Mouse (Mus musculus): ENCODE data around the gene Tubgcp2. TPM values are rescaled to one million over a fixed set of nuclear protein-coding genes. Genes with fewer than 3 reads are reported as not detected.

The Tubgcp2 gene
- polyA plus RNA-seq, 1 experiment: 51.4 TPM

DNA sequence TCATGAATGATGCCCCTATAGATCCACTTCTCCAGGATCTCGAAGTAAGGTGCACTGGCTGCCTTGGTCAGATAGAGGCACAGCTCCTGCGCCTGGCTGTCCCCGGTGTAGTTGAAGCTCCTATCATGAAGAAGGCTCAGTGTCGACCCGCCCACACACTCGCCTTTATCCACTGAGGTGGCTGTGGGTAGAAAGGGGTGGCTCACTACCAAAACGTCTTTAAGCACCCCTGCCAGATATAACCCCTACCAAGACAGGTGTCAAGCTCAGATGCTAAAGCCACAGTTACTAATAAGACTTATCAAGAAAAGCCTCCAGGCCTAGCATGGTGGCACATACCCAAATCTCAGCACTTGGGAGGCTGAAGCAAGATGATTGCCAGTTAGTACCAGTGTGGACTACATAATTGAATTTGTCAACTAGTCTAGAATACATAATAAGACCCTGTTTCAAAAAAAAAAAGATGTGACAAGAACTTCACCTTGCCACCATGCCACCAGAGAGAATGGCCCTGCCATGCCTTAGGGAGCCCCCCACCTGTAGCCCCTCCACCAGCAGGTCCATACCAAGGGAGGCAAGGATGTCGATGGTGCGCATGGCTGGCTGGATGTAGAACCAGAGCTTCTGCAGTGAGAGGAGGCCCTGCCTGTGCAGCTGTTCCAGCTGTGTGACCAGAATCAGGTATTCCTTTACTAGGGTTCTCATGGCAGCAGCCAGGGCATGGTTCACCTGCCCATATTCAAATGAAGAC lies 29.4 kb downstream of the Tubgcp2 start:
- Histone ChIP-seq H3K27me3 (ENCODE audit: control insufficient read depth, insufficient read depth, low read length) (no peaks in the 10 kb centered on the region), H3K27ac (ENCODE audit: insufficient read depth, low read length) (no peak overlapping the region), H3K4me3 (replicated peaks; ENCODE audit: insufficient read depth, low read depth, low read length) (no peak overlapping the region), H3K4me1 (ENCODE audit: control insufficient read depth, insufficient read depth, low read length) (no peaks in the 10 kb centered on the region)
- DNase-seq: peak in 1 of 2 experiments; percentile 3
- 92% methylated on average over 9 of the region's 9 CpGs for WGBS
- TF ChIP-seq CTCF (IDR thresholded peaks at IDR 0.05; ENCODE audit: borderline replicate concordance, insufficient read depth, low read depth, low read length): no peak

DNA sequence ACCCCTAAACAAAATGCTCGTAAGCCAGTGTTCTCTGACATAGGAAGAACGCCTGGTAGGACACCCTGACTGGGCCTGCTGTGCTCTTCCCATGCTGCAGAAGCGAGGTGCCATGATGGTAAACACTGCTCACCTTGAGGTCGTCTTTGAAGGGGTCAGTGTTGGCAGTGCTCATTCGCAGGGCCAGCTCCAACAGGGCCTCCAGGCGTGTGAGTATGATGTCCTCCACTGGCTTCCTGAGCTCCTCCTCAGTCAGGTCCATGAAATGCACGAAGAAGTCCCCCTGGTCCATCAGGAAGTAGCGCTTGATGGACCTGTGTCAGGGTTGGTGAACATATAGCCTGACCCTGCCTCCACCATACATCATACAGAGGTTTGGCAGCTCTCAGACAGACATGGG lies 31.8 kb downstream of the Tubgcp2 start:
- WGBS: 92% methylated on average over 8 of the region's 8 CpGs
- Histone ChIP-seq H3K4me3 (replicated peaks; ENCODE audit: insufficient read depth, low read depth, low read length) (no peak overlapping the region), H3K27ac (ENCODE audit: insufficient read depth, low read length) (no peak overlapping the region), H3K27me3 (ENCODE audit: control insufficient read depth, insufficient read depth, low read length) (no peaks in the 10 kb centered on the region), H3K4me1 (ENCODE audit: control insufficient read depth, insufficient read depth, low read length) (no peaks in the 10 kb centered on the region)
- DNase-seq: peak in 1 of 2 experiments; percentile 4
- no peak for TF ChIP-seq POLR2A (IDR thresholded peaks at IDR 0.05; ENCODE audit: borderline replicate concordance, insufficient read depth, low read length)

DNA sequence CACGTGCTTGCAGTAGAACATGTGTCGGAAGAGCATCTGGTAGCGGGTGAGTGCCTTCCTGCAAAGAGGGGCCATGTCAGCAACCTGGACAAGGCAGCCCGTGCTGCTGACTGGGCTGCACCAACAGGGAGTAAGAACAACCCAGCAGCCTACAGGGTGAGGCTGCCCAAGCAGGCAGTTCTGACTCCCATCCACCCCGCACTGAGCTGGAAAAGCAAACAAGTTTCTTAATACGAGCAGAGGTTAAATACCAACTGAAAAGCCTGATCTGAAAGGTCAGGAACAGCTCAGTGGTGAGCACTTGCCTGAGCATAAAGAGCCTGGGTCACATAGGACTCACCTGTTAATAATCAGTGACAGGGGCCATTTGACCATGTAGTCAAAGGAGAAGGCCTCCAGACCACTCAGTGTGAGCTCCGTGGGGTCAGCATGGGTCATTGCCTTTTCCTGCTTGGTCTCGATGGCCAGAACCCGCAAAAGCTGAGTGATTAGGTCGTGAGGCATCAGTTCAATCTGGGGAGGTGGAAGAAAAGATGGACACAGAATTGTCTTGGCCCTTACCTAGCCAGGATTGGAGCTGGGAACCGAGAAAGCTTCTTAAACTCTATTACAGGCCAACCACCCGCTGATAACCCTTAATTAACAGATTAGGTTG lies 35.3 kb downstream of the Tubgcp2 start:
- TF ChIP-seq POLR2A (IDR thresholded peaks at IDR 0.05; ENCODE audit: borderline replicate concordance, insufficient read depth, low read length) (no peak), CTCF (IDR thresholded peaks at IDR 0.05; ENCODE audit: borderline replicate concordance, insufficient read depth, low read depth, low read length) (no peak)
- no peak for DNase-seq
- no peak overlapping the region for H3K4me3 ChIP-seq (replicated peaks; ENCODE audit: insufficient read depth, low read depth, low read length)
- WGBS: 53% methylated on average over 12 of the region's 12 CpGs
- H3K27me3 ChIP-seq (ENCODE audit: control insufficient read depth, insufficient read depth, low read length): no peaks in the 10 kb centered on the region
- no peaks in the 10 kb centered on the region for H3K4me1 ChIP-seq (ENCODE audit: control insufficient read depth, insufficient read depth, low read length)
- H3K27ac ChIP-seq (ENCODE audit: insufficient read depth, low read length): no peak overlapping the region

DNA sequence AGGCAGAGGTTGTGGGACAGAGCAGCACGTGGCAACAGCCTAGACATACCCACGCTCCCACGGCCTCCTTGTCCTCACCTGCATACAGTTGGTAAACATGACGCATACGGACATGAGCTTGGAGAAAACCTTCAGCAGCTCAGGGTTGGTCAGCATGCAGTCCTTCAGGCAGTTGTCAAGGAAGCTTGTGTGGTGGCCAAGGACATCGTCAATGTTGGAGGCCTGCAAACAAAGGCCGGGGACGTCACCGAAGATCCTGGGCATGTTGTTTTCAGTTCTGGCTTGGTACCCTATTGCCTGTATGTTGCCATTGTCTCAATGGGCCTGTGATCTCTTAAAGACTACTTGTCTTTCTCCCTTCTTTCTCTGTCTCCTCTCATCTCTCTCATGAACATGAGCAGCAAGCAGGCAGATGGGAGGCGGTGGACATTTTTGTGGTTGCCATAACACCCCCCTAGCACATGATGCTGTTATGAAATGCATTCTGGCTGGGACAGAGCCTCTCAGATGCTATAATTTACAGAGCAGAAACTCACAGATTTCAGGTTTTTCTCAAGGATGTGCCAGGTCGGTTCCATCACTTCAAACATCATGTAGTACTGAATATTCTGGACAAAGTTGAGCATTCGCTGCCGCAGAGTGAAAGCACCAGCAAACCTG lies 37.6 kb downstream of the Tubgcp2 start:
- DNase-seq: no peak

DNA sequence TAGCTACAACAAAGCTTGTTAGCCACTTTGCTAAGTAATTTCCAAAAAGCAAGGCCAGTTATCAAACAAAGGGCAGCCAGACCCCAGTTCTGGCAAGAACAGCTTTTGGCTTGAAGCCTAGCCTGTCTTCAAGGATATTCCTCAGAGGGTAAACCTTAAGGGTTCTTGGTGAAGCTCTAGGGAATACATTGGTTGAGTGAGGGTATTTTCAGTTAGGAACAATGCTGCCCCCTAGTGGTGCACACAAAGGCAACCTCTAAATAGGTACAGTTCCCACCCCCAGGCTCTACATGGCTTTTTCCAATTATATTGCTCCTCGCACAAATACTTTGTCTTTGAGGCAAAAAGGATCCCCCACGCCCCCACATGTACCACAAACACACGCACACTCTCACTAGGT lies 41.8 kb downstream of the Tubgcp2 start:
- peak; percentile 45 to 51 for DNase-seq
- no peak for TF ChIP-seq POLR2A (IDR thresholded peaks at IDR 0.05; ENCODE audit: borderline replicate concordance, insufficient read depth, low read length)
- peak; percentile 67 for TF ChIP-seq CTCF (IDR thresholded peaks at IDR 0.05; ENCODE audit: borderline replicate concordance, insufficient read depth, low read depth, low read length)
- no peak overlapping the region for H3K27ac ChIP-seq (ENCODE audit: insufficient read depth, low read length)
- H3K4me1 ChIP-seq (ENCODE audit: control insufficient read depth, insufficient read depth, low read length): no peaks in the 10 kb centered on the region
- 33% methylated on average over 3 of the region's 3 CpGs for WGBS
- H3K4me3 ChIP-seq (replicated peaks; ENCODE audit: insufficient read depth, low read depth, low read length): no peak overlapping the region
- H3K27me3 ChIP-seq (ENCODE audit: control insufficient read depth, insufficient read depth, low read length): no peaks in the 10 kb centered on the region

More for the DNA sequence above, 37.6 kb downstream of the Tubgcp2 start:
- 88% methylated on average over 13 of the region's 13 CpGs for WGBS
- Histone ChIP-seq H3K27ac (ENCODE audit: insufficient read depth, low read length) (no peak overlapping the region), H3K4me1 (ENCODE audit: control insufficient read depth, insufficient read depth, low read length) (no peaks in the 10 kb centered on the region), H3K4me3 (replicated peaks; ENCODE audit: insufficient read depth, low read depth, low read length) (no peak overlapping the region), H3K27me3 (ENCODE audit: control insufficient read depth, insufficient read depth, low read length) (no peaks in the 10 kb centered on the region)
- TF ChIP-seq POLR2A (IDR thresholded peaks at IDR 0.05; ENCODE audit: borderline replicate concordance, insufficient read depth, low read length) (no peak), CTCF (IDR thresholded peaks at IDR 0.05; ENCODE audit: borderline replicate concordance, insufficient read depth, low read depth, low read length) (no peak)

DNA sequence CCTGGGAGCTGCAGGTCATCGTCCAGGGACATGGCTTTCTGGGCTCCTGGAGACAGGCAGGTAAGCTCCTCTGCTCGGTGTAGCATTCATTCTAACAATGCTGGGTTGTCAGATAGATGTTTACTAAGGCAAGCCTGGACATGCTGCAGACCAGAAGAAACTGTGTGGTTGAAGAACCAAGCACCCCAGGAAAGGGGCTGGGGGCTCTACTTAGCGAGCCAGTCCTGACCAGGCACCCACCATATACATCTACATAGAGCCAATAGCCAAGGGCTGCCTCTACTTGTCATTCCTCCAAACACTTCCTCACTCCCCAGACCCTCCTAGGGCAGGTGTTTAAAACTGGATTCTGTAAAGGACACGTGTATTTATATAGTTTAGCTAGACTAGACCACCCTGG lies 42.3 kb downstream of the Tubgcp2 start:
- Histone ChIP-seq H3K4me1 (ENCODE audit: control insufficient read depth, insufficient read depth, low read length) (no peaks in the 10 kb centered on the region), H3K27me3 (ENCODE audit: control insufficient read depth, insufficient read depth, low read length) (no peaks in the 10 kb centered on the region), H3K27ac (ENCODE audit: insufficient read depth, low read length) (no peak overlapping the region), H3K4me3 (replicated peaks; ENCODE audit: insufficient read depth, low read depth, low read length) (no peak overlapping the region)
- no peak for DNase-seq
- TF ChIP-seq POLR2A (IDR thresholded peaks at IDR 0.05; ENCODE audit: borderline replicate concordance, insufficient read depth, low read length) (no peak), CTCF (IDR thresholded peaks at IDR 0.05; ENCODE audit: borderline replicate concordance, insufficient read depth, low read depth, low read length) (no peak)
- whole genome bisulfite sequencing: 74% methylated on average over 4 of the region's 4 CpGs

DNA sequence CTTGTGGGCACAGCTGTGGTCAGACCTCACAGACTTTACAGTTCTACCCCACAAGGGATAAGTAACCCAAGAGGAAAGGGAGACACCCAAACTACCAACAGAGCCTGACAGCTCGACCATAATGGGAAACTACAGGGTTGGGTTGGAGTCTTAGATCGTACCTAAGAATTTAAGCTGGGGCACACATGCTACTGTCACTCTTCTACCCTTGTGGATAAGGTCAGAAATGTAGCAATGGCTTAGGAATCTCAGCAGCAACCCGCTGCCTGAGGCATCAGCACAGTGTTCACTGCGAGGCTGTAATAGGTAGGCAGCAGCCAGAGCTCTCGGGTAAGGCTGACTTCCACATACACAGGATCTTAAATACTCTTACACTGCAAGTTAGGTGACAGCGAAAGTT lies 42.9 kb downstream of the Tubgcp2 start:
- WGBS: 91% methylated on average over 6 of the region's 6 CpGs
- no peak for DNase-seq
- Histone ChIP-seq H3K27me3 (ENCODE audit: control insufficient read depth, insufficient read depth, low read length) (no peaks in the 10 kb centered on the region), H3K4me3 (replicated peaks; ENCODE audit: insufficient read depth, low read depth, low read length) (no peak overlapping the region), H3K27ac (ENCODE audit: insufficient read depth, low read length) (no peak overlapping the region), H3K4me1 (ENCODE audit: control insufficient read depth, insufficient read depth, low read length) (no peaks in the 10 kb centered on the region)
- TF ChIP-seq CTCF (IDR thresholded peaks at IDR 0.05; ENCODE audit: borderline replicate concordance, insufficient read depth, low read depth, low read length) (no peak), POLR2A (IDR thresholded peaks at IDR 0.05; ENCODE audit: borderline replicate concordance, insufficient read depth, low read length) (no peak)

DNA sequence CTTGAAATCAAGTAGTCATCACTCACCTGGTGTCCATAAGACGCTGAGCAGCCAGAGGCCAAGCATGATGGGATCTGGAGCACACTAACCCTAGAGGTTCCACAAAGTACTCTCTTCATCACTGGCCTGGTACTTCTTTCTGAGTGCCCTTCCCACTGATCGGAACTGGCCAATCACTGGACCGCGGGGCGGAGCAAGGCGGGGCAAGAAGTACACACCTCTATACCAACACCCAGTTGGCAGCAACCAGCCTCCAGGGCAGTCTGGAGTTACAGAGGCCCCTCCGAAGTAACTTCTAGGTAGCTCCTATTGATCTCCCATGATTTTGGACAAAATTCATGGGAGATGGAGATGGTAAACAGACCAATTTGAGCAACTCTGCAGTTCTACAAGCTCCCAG lies 44.1 kb downstream of the Tubgcp2 start, which contains the start of gene Adam8:
Gene Adam8, minus strand, starts transcription at position 157 of the 400 bp plus-strand sequence.
- Histone ChIP-seq H3K27ac (ENCODE audit: insufficient read depth, low read length) (no peak within 1 kb of the TSS), H3K27me3 (ENCODE audit: control insufficient read depth, insufficient read depth, low read length) (no peaks in the 10 kb centered on the region), H3K4me3 (replicated peaks; ENCODE audit: insufficient read depth, low read depth, low read length) (no peak within 1 kb of the TSS), H3K4me1 (ENCODE audit: control insufficient read depth, insufficient read depth, low read length) (no peaks in the 10 kb centered on the region)
- 36% methylated on average over 7 of the region's 7 CpGs for WGBS
- DNase-seq: no peak
- TF ChIP-seq POLR2A (IDR thresholded peaks at IDR 0.05; ENCODE audit: borderline replicate concordance, insufficient read depth, low read length) (no peak), CTCF (IDR thresholded peaks at IDR 0.05; ENCODE audit: borderline replicate concordance, insufficient read depth, low read depth, low read length) (no peak)
